In the genomic region with DNA sequence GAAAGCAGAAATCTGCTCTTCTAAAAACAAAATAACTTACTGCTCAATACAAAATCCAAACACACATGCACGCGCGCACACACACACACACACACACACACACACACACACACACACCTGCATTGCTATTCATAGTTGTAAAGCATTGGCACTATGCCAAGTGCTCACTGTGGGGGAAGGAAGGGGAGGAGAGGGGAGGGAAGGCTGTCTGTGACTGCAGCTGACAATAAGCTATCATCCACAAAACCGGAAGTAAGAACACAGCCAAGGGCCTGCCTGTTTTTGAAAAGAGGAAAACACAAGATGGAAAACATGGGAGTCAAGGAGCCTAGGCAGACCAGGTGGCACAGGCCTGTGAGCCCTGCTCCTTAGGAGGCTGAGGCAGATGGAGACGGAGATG, we compare ENCODE assay signal across 7 mouse cellular contexts. TPM values are rescaled to one million over a fixed set of nuclear protein-coding genes. Genes with fewer than 3 reads are reported as not detected.
DNase-seq lines count a peak whose midpoint lies in the region; ATAC-seq and TF ChIP-seq lines count a peak whose summit lies in the region.

No protein-coding gene starts in this region.

- no peaks in the 10 kb centered on the region for H3K36me3 ChIP-seq in forebrain, embryonic 14.5 days (ENCODE audit: control insufficient read depth, insufficient read depth, low read length)
- H3K36me3 ChIP-seq in hindbrain, embryonic 13.5 days = no peaks in the 10 kb centered on the region
- H3K36me3 ChIP-seq in lung, embryonic 14.5 days (ENCODE audit: insufficient read depth) = no peaks in the 10 kb centered on the region

- WGBS in forebrain, embryonic 14.5 days = 25% methylated on average over 5 of the region's 5 CpGs
- WGBS in hindbrain, embryonic 13.5 days = 49% methylated on average over 5 of the region's 5 CpGs
- WGBS in lung, embryonic 14.5 days = 56% methylated on average over 5 of the region's 5 CpGs

- no peaks in the 10 kb centered on the region for H3K27me3 ChIP-seq in forebrain, embryonic 14.5 days (replicated peaks; ENCODE audit: control insufficient read depth, insufficient read depth, low read length)
- H3K27me3 ChIP-seq in hindbrain, embryonic 13.5 days = no peaks in the 10 kb centered on the region
- no peaks in the 10 kb centered on the region for H3K27me3 ChIP-seq in lung, embryonic 14.5 days (ENCODE audit: insufficient read depth, low read length)

- no peaks in the 10 kb centered on the region for H3K9me3 ChIP-seq in forebrain, embryonic 14.5 days (replicated peaks; ENCODE audit: control insufficient read depth, low read length)
- no peaks in the 10 kb centered on the region for H3K9me3 ChIP-seq in hindbrain, embryonic 13.5 days
- no peaks in the 10 kb centered on the region for H3K9me3 ChIP-seq in lung, embryonic 14.5 days (ENCODE audit: low read depth, low read length)

- H3K9ac ChIP-seq in forebrain, embryonic 14.5 days (ENCODE audit: low read length) = 0 out of 2 replicates have a peak overlapping the region, but pooled peaks have one; percentile 21
- no peak overlapping the region for H3K9ac ChIP-seq in hindbrain, embryonic 13.5 days
- H3K9ac ChIP-seq in lung, embryonic 14.5 days = no peak overlapping the region

- TF ChIP-seq CTCF in lung, embryonic 14.5 days (IDR thresholded peaks at IDR 0.05; ENCODE audit: low read depth) = no peak

- H3K4me2 ChIP-seq in forebrain, embryonic 14.5 days (ENCODE audit: low read length) = no peak overlapping the region
- H3K4me2 ChIP-seq in hindbrain, embryonic 13.5 days = no peak overlapping the region
- H3K4me2 ChIP-seq in lung, embryonic 14.5 days = no peak overlapping the region

- no peak overlapping the region for H3K4me3 ChIP-seq in forebrain, embryonic 14.5 days (ENCODE audit: low read depth, low read length)
- H3K4me3 ChIP-seq in hindbrain, embryonic 13.5 days = no peak overlapping the region
- no peak overlapping the region for H3K4me3 ChIP-seq in lung, embryonic 14.5 days (ENCODE audit: low read depth, low read length)

- DNase-seq in right cerebral cortex, postnatal 10 days (ENCODE audit: low spot score in 2 of 2) = peak; percentile 55 to 69
- no peak for DNase-seq in right cerebral cortex, adult 18-20 months
- DNase-seq in forebrain, embryonic 14.5 days (ENCODE audit: low spot score) = peak; percentile 90
- DNase-seq in lung, embryonic 14.5 days = peak; percentile 74
- DNase-seq in spleen, postnatal 36 days (ENCODE audit: low spot score in 2 of 2) = peak; percentile 73 to 80
- DNase-seq in ovary, postnatal 10 days (ENCODE audit: low spot score) = no peak

- peaks cover 39% of the 10 kb centered on the region for H3K4me1 ChIP-seq in forebrain, embryonic 14.5 days (ENCODE audit: control insufficient read depth, insufficient read depth, low read length)
- H3K4me1 ChIP-seq in hindbrain, embryonic 13.5 days (replicated peaks) = peaks cover 45% of the 10 kb centered on the region
- no peaks in the 10 kb centered on the region for H3K4me1 ChIP-seq in lung, embryonic 14.5 days (ENCODE audit: insufficient read depth)

- H3K27ac ChIP-seq in forebrain, embryonic 14.5 days (ENCODE audit: low read depth, low read length) = peak overlapping the region; percentile 99
- peak overlapping the region; percentile 96 for H3K27ac ChIP-seq in hindbrain, embryonic 13.5 days
- H3K27ac ChIP-seq in lung, embryonic 14.5 days (ENCODE audit: low read depth) = peak overlapping the region; percentile 15; the same call in 1 of the 2 replicates

- peak; percentile 22 for ATAC-seq in forebrain, embryonic 14.5 days
- ATAC-seq in hindbrain, embryonic 13.5 days (ENCODE audit: low FRiP score) = no peak
- peak; percentile 44; the same call in 1 of the 2 replicates for ATAC-seq in lung, embryonic 14.5 days (ENCODE audit: insufficient read depth)

RNA-seq across cellular contexts. Expression of gene Kifc3, which starts 42.6 kb away (rescaled TPM):
- 8.9 and 10.7 TPM in 2 replicates for polyA plus RNA-seq in forebrain, embryonic 14.5 days (2014; fragmentation: Nextera tagmentation; extraction: Ambion mirVana)
- 16.5 and 20.2 TPM in 2 replicates for polyA plus RNA-seq in hindbrain, embryonic 13.5 days (2015; fragmentation: Nextera tagmentation; extraction: Ambion mirVana)
- 17.3 and 20.7 TPM in 2 replicates for polyA plus RNA-seq in lung, embryonic 14.5 days (2014; fragmentation: Nextera tagmentation; extraction: Ambion mirVana)

Comparison
In these comparisons a context has a peak if more than half of its experiments do, and no peak if none do; other contexts are left out.
1. DNase-seq: peak in right cerebral cortex, postnatal 10 days (2 of 2), forebrain, embryonic 14.5 days (single experiment), lung, embryonic 14.5 days (single experiment) and spleen, postnatal 36 days (2 of 2); none in right cerebral cortex, adult 18-20 months (single experiment) and ovary, postnatal 10 days (single experiment).
2. H3K27ac ChIP-seq: peak in every context shown above with its lines; median percentile 99 in forebrain, embryonic 14.5 days; 96 in hindbrain, embryonic 13.5 days; 15 in lung, embryonic 14.5 days.